Mouse (Mus musculus): Measurements from ENCODE around the gene Ccr1l1. TPM values are rescaled to one million over a fixed set of nuclear protein-coding genes. Genes with fewer than 3 reads are reported as not detected.

Ccr1l1 gene
- polyA plus RNA-seq, 1 experiment from 2014 or later = not detected

DNA sequence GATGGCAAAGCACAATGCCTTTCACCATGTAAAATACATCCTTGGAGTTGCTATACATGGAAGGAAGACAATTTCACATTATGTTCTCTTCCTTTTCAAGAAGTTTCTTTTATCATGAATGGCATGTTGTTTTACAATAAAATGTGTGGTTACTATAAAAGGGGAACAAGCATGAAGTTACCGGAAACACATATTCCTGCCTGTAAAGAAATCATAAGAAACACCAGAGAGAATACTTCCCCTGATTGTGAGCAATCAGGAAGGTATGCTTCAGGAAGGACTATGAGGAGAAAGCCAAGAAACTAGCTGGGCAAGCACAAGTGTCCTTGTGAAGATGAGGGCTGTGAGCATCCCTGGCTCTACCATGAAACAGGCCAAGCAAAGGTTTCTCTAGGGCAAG, 27.0 kb downstream of the Ccr1l1 start:
- Histone ChIP-seq H3K27me3 (no peaks in the 10 kb centered on the region), H3K36me3 (no peaks in the 10 kb centered on the region), H3K9ac (no peak overlapping the region), H3K4me1 (replicated peaks) (no peaks in the 10 kb centered on the region), H3K27ac (no peak overlapping the region), H3K4me3 (no peak overlapping the region), H3K4me2 (no peak overlapping the region), H3K9me3 (no peaks in the 10 kb centered on the region)
- 82% methylated on average over 1 of the region's 1 CpGs for WGBS
- ATAC-seq (ENCODE audit: low FRiP score) = no peak

DNA sequence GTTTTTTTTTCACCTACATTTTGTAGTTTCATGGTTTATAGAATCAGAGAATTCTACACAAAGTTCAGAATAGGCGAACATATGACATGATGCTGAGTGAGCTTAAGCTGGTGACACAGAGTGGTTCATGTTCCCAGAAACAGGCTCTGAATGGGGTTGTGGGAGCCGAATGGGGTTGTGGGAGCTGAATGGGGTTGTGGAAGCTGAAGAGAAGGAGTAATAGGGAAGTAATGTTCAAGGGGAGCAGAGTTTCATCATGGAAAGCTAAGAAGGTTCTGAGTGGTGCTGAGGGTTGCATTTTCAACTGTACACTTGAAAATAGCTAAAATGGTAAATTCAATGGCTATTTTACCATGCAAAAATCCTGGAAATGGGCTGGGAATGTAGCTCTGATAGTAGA, 28.8 kb downstream of the Ccr1l1 start:
- WGBS = 86% methylated on average over 2 of the region's 2 CpGs
- Histone ChIP-seq H3K27me3 (no peaks in the 10 kb centered on the region), H3K36me3 (no peaks in the 10 kb centered on the region), H3K9me3 (no peaks in the 10 kb centered on the region), H3K4me2 (no peak overlapping the region), H3K4me1 (replicated peaks) (no peaks in the 10 kb centered on the region), H3K9ac (no peak overlapping the region), H3K27ac (no peak overlapping the region), H3K4me3 (no peak overlapping the region)
- no peak for ATAC-seq (ENCODE audit: low FRiP score)

DNA sequence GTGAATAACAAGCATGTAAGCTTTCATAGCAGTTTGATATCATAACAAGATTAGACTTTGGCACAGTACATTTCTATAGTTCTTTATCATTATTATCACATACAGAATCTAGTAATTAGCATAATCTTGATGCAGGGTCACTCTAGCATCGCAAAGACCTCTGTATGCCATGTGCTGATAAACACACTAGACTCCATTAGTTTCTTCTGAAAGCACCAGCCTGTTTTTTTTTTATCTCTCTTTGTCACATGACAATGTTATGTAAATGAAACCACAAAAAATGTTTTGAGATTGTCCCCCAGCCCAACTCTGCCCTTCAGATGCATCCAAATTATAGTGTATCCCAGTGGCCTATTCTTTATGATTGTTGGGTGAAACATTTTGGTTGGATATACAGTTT, 30.4 kb downstream of the Ccr1l1 start:
- Histone ChIP-seq H3K4me3 (no peak overlapping the region), H3K9ac (no peak overlapping the region), H3K27me3 (no peaks in the 10 kb centered on the region), H3K4me2 (no peak overlapping the region), H3K9me3 (no peaks in the 10 kb centered on the region), H3K4me1 (replicated peaks) (no peaks in the 10 kb centered on the region), H3K36me3 (no peaks in the 10 kb centered on the region), H3K27ac (no peak overlapping the region)
- ATAC-seq (ENCODE audit: low FRiP score) = no peak
- WGBS = 74% methylated on average over 1 of the region's 1 CpGs

DNA sequence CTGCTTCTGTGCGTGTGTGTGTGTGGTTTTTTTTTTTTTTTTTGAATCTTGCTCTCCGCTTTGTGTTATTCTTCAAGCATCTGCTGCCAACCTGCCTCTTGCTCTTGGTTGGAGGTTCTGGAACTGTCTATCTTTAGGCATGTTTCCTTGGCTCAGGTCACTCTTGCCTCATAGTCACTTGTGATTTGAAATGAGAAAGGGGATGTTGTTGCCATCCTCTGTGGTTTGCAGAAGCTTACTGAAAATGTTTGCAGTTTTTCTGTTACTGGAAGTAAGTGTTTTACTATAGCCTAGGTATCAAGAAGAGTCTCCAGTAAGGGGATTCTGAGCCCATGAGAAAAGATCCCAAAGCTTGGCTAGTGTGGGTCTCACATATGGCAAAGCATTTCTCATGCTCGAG, 36.2 kb downstream of the Ccr1l1 start:
- Histone ChIP-seq H3K4me2 (no peak overlapping the region), H3K36me3 (no peaks in the 10 kb centered on the region), H3K9me3 (no peaks in the 10 kb centered on the region), H3K4me3 (no peak overlapping the region), H3K9ac (no peak overlapping the region), H3K27ac (no peak overlapping the region), H3K27me3 (no peaks in the 10 kb centered on the region), H3K4me1 (replicated peaks) (no peaks in the 10 kb centered on the region)
- no peak for ATAC-seq (ENCODE audit: low FRiP score)
- WGBS = 94% methylated on average over 3 of the region's 3 CpGs

DNA sequence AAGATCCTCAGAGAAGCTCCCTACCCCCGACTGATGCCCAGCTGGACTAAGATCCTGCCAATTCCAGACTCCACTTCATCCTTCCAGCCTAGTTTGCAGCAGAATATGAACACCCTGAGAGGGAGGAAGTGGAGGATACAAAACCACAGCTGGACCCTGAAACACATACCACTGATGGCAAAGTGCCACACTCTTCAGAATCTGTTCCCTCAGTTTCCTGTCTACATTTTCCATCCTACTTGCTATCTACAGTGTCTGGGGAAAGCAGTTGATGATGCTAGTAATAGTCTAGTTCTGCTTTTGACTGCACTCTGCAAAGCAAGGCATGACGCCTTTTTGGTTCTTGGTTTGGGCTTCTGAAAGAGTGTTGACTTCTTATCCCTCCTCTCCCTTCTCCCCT, 36.9 kb downstream of the Ccr1l1 start:
- H3K4me2 ChIP-seq = no peak overlapping the region
- no peaks in the 10 kb centered on the region for H3K9me3 ChIP-seq
- H3K27ac ChIP-seq = no peak overlapping the region
- no peaks in the 10 kb centered on the region for H3K27me3 ChIP-seq
- ATAC-seq (ENCODE audit: low FRiP score) = no peak
- no peak overlapping the region for H3K4me3 ChIP-seq
- no peak overlapping the region for H3K9ac ChIP-seq
- no peaks in the 10 kb centered on the region for H3K4me1 ChIP-seq (replicated peaks)
- WGBS = 88% methylated on average over 2 of the region's 2 CpGs
- no peaks in the 10 kb centered on the region for H3K36me3 ChIP-seq

DNA sequence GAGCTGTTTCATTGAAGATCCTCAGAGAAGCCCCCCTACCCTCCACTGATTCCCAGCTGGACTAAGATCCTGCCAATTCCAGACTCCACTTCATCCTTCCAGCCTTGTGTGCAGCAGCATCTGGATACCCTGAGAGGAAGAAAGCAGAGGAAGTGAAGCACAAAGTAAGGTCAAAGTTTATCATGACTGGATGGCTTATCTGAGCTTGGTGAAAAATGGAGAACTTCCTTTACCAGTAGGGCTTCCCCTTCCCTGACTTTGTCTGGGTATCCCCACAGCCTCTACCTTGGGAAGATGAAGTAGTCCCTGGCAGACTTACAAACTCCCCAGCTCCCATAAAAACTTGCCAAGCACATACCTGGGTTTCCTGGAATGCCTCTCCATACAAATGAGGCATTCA, 37.6 kb downstream of the Ccr1l1 start:
- no peak overlapping the region for H3K4me2 ChIP-seq
- no peak overlapping the region for H3K27ac ChIP-seq
- no peaks in the 10 kb centered on the region for H3K9me3 ChIP-seq
- H3K4me3 ChIP-seq = no peak overlapping the region
- no peak overlapping the region for H3K9ac ChIP-seq
- H3K4me1 ChIP-seq (replicated peaks) = no peaks in the 10 kb centered on the region
- H3K36me3 ChIP-seq = no peaks in the 10 kb centered on the region
- no peaks in the 10 kb centered on the region for H3K27me3 ChIP-seq
- no peak for ATAC-seq (ENCODE audit: low FRiP score)

DNA sequence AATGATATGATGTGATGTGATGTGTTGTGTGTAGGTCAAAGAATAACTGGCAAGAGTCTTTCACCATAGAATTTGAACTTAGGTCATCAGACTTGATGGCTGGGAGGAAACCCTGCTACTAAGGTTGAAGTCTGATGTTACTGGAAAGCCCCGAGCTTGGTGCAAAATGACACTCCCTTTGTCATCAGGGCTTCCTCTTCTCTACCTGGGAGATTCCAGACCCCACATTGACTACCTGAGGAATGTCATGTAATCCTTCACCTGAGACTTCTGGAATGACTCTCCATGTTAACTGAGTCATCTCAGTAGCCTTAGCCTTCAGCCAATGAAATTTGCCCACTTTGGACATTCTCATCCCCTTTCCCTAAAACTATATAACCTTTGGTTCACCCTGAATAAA, 38.0 kb downstream of the Ccr1l1 start:
- H3K4me2 ChIP-seq = no peak overlapping the region
- H3K9ac ChIP-seq = no peak overlapping the region

DNA sequence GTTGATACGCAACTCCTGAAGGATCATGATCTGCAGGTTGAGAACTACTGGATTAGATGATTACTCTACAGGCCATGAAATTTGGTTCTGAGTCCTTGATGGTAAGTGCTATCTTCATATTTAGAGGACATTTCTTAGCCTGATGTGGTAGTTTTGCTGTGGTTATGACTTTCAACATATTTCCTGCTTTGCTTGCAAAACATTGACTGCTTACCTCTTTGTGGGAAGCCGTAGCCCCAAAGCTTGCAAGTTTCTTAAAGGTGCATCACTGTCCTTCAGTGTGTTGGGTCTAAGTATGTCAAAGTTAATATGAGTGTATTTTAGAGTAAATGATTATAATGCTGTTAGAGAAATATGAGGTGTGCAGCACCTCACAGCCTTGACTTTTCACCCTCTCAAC, 40.2 kb downstream of the Ccr1l1 start:
- ATAC-seq (ENCODE audit: low FRiP score) = no peak
- 89% methylated on average over 2 of the region's 2 CpGs for WGBS

More for the DNA sequence above, 38.0 kb downstream of the Ccr1l1 start:
- WGBS = 82% methylated on average over 1 of the region's 1 CpGs
- ATAC-seq (ENCODE audit: low FRiP score) = no peak
- H3K27ac ChIP-seq = no peak overlapping the region
- H3K4me3 ChIP-seq = no peak overlapping the region
- H3K36me3 ChIP-seq = no peaks in the 10 kb centered on the region
- H3K27me3 ChIP-seq = no peaks in the 10 kb centered on the region
- no peaks in the 10 kb centered on the region for H3K9me3 ChIP-seq
- no peaks in the 10 kb centered on the region for H3K4me1 ChIP-seq (replicated peaks)

DNA sequence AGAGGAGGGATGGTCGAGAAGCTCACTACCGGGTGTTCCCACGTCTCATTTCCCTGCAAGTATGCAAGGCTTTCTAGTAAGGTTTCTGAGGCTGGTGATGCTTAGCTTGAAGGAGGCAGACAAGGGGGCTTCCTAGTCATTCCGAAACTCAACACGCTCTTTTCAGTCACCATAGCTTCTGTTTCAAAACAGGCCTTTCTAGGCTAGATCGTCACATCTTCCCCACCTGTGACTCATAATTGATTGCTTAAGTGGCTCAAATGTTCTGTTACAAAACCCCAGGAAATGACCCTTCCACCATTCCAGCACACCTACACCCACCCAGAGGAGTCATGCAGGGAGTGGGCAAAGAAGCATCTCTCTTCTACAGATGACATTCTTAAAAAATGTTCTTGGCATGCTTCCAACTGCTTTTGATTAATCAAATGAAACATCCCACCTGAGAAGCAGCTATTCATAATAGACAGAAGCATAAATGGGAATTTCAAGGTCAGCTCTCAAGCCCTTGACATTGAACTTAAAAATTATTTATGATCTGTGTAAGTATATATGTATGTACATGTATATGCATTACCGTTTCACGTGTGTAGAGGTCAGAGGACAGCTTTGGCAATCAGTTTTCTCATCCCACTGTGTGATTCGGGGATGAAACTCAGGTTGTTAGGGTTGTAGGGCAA, 41.5 kb downstream of the Ccr1l1 start:
- Histone ChIP-seq H3K36me3 (no peaks in the 10 kb centered on the region), H3K4me3 (no peak overlapping the region), H3K9me3 (no peaks in the 10 kb centered on the region), H3K9ac (no peak overlapping the region), H3K4me2 (no peak overlapping the region), H3K27me3 (no peaks in the 10 kb centered on the region), H3K4me1 (replicated peaks) (no peaks in the 10 kb centered on the region), H3K27ac (no peak overlapping the region)
- 88% methylated on average over 9 of the region's 9 CpGs for WGBS
- no peak for ATAC-seq (ENCODE audit: low FRiP score)

More for the DNA sequence above, 40.2 kb downstream of the Ccr1l1 start:
- H3K9me3 ChIP-seq = no peaks in the 10 kb centered on the region
- H3K9ac ChIP-seq = no peak overlapping the region
- H3K4me1 ChIP-seq (replicated peaks) = no peaks in the 10 kb centered on the region
- H3K4me3 ChIP-seq = no peak overlapping the region
- no peak overlapping the region for H3K4me2 ChIP-seq
- no peaks in the 10 kb centered on the region for H3K36me3 ChIP-seq
- no peaks in the 10 kb centered on the region for H3K27me3 ChIP-seq
- H3K27ac ChIP-seq = no peak overlapping the region

DNA sequence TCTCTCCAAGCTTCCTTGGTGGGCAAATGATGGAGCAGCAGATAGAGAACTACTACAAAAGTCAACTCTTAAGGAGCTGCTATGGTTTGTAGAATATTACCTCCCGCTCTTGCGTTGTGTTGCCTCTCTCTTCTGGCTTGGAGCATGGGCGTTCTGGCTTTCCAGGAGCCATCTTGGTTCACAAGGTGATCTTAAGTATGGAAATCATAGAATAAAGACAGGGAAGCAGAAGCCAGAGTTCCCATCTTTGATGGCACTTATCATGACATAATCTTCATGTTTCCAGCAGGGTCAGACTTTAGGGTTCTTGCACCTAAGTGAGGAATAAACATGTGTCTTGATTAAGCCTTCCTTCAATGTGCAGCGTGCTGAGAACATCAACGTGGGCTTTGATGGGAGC, 42.4 kb downstream of the Ccr1l1 start:
- no peak for ATAC-seq (ENCODE audit: low FRiP score)
- no peak overlapping the region for H3K27ac ChIP-seq
- H3K4me3 ChIP-seq = no peak overlapping the region
- H3K9ac ChIP-seq = no peak overlapping the region
- H3K4me1 ChIP-seq (replicated peaks) = no peaks in the 10 kb centered on the region
- H3K36me3 ChIP-seq = no peaks in the 10 kb centered on the region
- WGBS = 95% methylated on average over 5 of the region's 5 CpGs
- H3K4me2 ChIP-seq = no peak overlapping the region
- no peaks in the 10 kb centered on the region for H3K9me3 ChIP-seq
- H3K27me3 ChIP-seq = no peaks in the 10 kb centered on the region

DNA sequence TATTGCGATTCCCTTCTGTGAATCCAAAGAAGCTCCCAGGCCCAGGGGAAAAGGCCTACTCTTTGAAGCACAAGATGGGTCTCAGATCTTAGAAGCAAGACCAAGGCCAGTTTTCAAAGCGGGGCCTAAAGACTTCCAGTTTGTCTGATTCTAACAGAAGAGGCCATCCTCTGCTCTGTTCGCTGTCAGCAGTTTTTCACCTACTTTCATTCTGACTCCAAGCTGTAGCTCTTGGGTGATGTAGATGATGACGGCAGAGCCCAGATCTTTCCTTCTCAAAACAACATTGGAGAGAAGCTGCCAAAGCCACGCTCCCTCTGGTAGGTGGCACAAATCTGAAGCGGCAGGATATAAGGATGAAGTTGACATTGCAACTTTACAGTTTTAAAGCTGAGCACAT, 42.9 kb downstream of the Ccr1l1 start:
- no peak overlapping the region for H3K4me3 ChIP-seq
- no peaks in the 10 kb centered on the region for H3K27me3 ChIP-seq
- H3K27ac ChIP-seq = no peak overlapping the region
- H3K9me3 ChIP-seq = no peaks in the 10 kb centered on the region
- no peaks in the 10 kb centered on the region for H3K36me3 ChIP-seq
- 91% methylated on average over 6 of the region's 6 CpGs for WGBS
- no peaks in the 10 kb centered on the region for H3K4me1 ChIP-seq (replicated peaks)
- no peak overlapping the region for H3K4me2 ChIP-seq
- H3K9ac ChIP-seq = no peak overlapping the region
- ATAC-seq (ENCODE audit: low FRiP score) = no peak

DNA sequence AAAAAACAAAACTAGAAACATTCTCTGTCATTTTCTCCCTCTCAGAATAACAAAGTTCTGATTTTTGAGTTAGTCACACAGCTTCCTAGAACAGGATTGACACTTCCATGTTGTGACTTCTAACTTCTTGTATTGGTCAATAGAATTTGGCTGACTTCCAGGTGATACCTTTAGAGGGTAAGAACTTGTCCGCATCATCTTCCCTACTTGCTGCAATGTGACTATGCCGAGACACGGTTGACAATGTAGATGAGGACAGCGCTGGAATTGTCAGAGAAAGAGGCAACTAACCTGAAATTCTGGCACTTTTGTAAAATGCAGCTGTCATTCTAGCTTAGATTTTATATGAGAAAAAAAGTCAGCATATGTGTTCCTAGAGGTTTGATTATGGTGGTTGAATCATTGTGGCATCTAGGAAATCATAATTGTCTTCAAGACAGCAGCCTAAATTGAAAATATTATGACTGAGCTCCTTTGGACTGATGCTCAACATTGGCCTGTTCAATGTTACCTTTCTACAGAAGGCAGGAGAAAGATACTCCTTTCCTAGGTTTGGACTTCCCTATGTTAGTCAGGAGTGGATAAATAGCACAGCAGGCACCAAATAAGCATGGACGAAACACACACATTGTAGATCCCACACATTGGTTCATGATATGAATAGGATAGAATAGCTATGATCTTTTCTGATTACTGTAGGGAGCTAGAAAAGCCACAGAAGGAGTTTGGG, 44.3 kb downstream of the Ccr1l1 start:
- H3K27me3 ChIP-seq = no peaks in the 10 kb centered on the region
- WGBS = 92% methylated on average over 5 of the region's 5 CpGs

More for the DNA sequence above, 44.3 kb downstream of the Ccr1l1 start:
- Histone ChIP-seq H3K36me3 (no peaks in the 10 kb centered on the region), H3K4me1 (replicated peaks) (no peaks in the 10 kb centered on the region), H3K4me2 (no peak overlapping the region), H3K9ac (no peak overlapping the region), H3K27ac (no peak overlapping the region), H3K9me3 (no peaks in the 10 kb centered on the region), H3K4me3 (no peak overlapping the region)
- ATAC-seq (ENCODE audit: low FRiP score) = no peak
